Mouse (Mus musculus): ENCODE results near the gene Insrr.

GRCm38 (mm10) chr3:87832109-87832859 is 35.5 kb downstream of the Insrr start:
- TF ChIP-seq CTCF (conservative IDR thresholded peaks at IDR 0.05; ENCODE audit: low read length) = no peak
- no peak for TF ChIP-seq POU5F1 (IDR thresholded peaks at IDR 0.05; ENCODE audit: borderline replicate concordance, low read length)

All from E14TG2a.4 (cell line).